Mouse (Mus musculus): Measurements from ENCODE around the gene Gga3. TPM values are rescaled to one million over a fixed set of nuclear protein-coding genes. Genes with fewer than 3 reads are reported as not detected.
A peak's percentile ranks its signal among the peaks of the same experiment; 100 is the strongest.

Gga3 gene
- polyA plus RNA-seq, 2 experiments: 6.4 to 9.2 TPM

GRCm38 (mm10) chr11:115623487-115624070 is 19.7 kb upstream of the Gga3 start:
- Histone ChIP-seq H3K9ac (replicated peaks) (no peak overlapping the region), H3K4me3 (ENCODE audit: insufficient read depth in 1 of 2, low read depth in 2 of 2, low read length in 2 of 2) (no peak overlapping the region), H3K27ac (no peak overlapping the region), H3K27me3 (ENCODE audit: control insufficient read depth, insufficient read depth, low read length) (no peaks in the 10 kb centered on the region), H3K9me3 (ENCODE audit: control insufficient read depth, low read length) (no peaks in the 10 kb centered on the region), H3K4me1 (replicated peaks; ENCODE audit: control insufficient read depth in 2 of 2, insufficient read depth in 2 of 2, low read length in 1 of 2) (peaks cover 0 to 5% of the 10 kb centered on the region in 2 experiments; a peak in 3 of 4 replicates), H3K36me3 (replicated peaks; ENCODE audit: control insufficient read depth, insufficient read depth, low read depth) (peaks cover 4% of the 10 kb centered on the region), H3K4me2 (ENCODE audit: low read depth) (no peak overlapping the region)
- no peak for ATAC-seq (ENCODE audit: insufficient read depth)
- no peak for DNase-seq (ENCODE audit: low read depth in 3 of 3, low spot score in 3 of 3)
- 68% methylated on average over 9 of the region's 9 CpGs for WGBS (ENCODE audit: insufficient replicate concordance)
- TF ChIP-seq CTCF (IDR thresholded peaks at IDR 0.05; ENCODE audit: low read depth): peak; percentile 60
- TF ChIP-seq EP300 (IDR thresholded peaks at IDR 0.05; ENCODE audit: low read depth): no peak

GRCm38 (mm10) chr11:115619949-115620348 is 16.1 kb upstream of the Gga3 start:
- Histone ChIP-seq H3K9me3 (ENCODE audit: control insufficient read depth, low read length) (no peaks in the 10 kb centered on the region), H3K27me3 (ENCODE audit: control insufficient read depth, insufficient read depth, low read length) (no peaks in the 10 kb centered on the region), H3K4me3 (ENCODE audit: insufficient read depth in 1 of 2, low read depth in 2 of 2, low read length in 2 of 2) (no peak overlapping the region), H3K27ac (no peak overlapping the region), H3K36me3 (replicated peaks; ENCODE audit: control insufficient read depth, insufficient read depth, low read depth) (peaks cover 4% of the 10 kb centered on the region), H3K4me1 (replicated peaks; ENCODE audit: control insufficient read depth in 2 of 2, insufficient read depth in 2 of 2, low read length in 1 of 2) (no peaks in the 10 kb centered on the region), H3K9ac (replicated peaks) (no peak overlapping the region), H3K4me2 (ENCODE audit: low read depth) (no peak overlapping the region)
- 82% methylated on average over 7 of the region's 7 CpGs for WGBS (ENCODE audit: insufficient replicate concordance)
- DNase-seq (ENCODE audit: low read depth in 3 of 3, low spot score in 3 of 3): no peak
- no peak for TF ChIP-seq CTCF (IDR thresholded peaks at IDR 0.05; ENCODE audit: low read depth)
- no peak for TF ChIP-seq EP300 (IDR thresholded peaks at IDR 0.05; ENCODE audit: low read depth)
- no peak for ATAC-seq (ENCODE audit: insufficient read depth)

- Histone ChIP-seq H3K9me3 (ENCODE audit: control insufficient read depth, low read length) (no peaks in the 10 kb centered on the region), H3K27ac (no peak overlapping the region), H3K4me1 (replicated peaks; ENCODE audit: control insufficient read depth in 2 of 2, insufficient read depth in 2 of 2, low read length in 1 of 2) (no peaks in the 10 kb centered on the region), H3K27me3 (ENCODE audit: control insufficient read depth, insufficient read depth, low read length) (no peaks in the 10 kb centered on the region), H3K4me2 (ENCODE audit: low read depth) (no peak overlapping the region), H3K36me3 (replicated peaks; ENCODE audit: control insufficient read depth, insufficient read depth, low read depth) (peaks cover 4% of the 10 kb centered on the region), H3K4me3 (ENCODE audit: insufficient read depth in 1 of 2, low read depth in 2 of 2, low read length in 2 of 2) (no peak overlapping the region), H3K9ac (replicated peaks) (no peak overlapping the region)
- WGBS (ENCODE audit: insufficient replicate concordance): 80% methylated on average over 16 of the region's 16 CpGs
- peak; percentile 9; the same call in 1 of the 2 replicates for ATAC-seq (ENCODE audit: insufficient read depth)
- no peak for DNase-seq (ENCODE audit: low read depth in 3 of 3, low spot score in 3 of 3)
- TF ChIP-seq EP300 (IDR thresholded peaks at IDR 0.05; ENCODE audit: low read depth) (no peak), CTCF (IDR thresholded peaks at IDR 0.05; ENCODE audit: low read depth) (no peak)
Measured at GRCm38 (mm10) chr11:115618732-115619516, 15.1 kb upstream of the Gga3 start.

- no peaks in the 10 kb centered on the region for H3K9me3 ChIP-seq (ENCODE audit: control insufficient read depth, low read length)
- whole genome bisulfite sequencing (ENCODE audit: insufficient replicate concordance): 65% methylated on average over 2 of the region's 2 CpGs
- H3K4me2 ChIP-seq (ENCODE audit: low read depth): no peak overlapping the region
- H3K4me1 ChIP-seq (replicated peaks; ENCODE audit: control insufficient read depth in 2 of 2, insufficient read depth in 2 of 2, low read length in 1 of 2): peaks cover 6 to 7% of the 10 kb centered on the region in 2 experiments
- TF ChIP-seq EP300 (IDR thresholded peaks at IDR 0.05; ENCODE audit: low read depth) (no peak), CTCF (IDR thresholded peaks at IDR 0.05; ENCODE audit: low read depth) (no peak)
- ATAC-seq (ENCODE audit: insufficient read depth) (no peak), DNase-seq (ENCODE audit: low read depth in 3 of 3, low spot score in 3 of 3) (no peak)
- H3K27ac ChIP-seq: no peak overlapping the region
- H3K36me3 ChIP-seq (replicated peaks; ENCODE audit: control insufficient read depth, insufficient read depth, low read depth): peaks cover 4% of the 10 kb centered on the region
- H3K4me3 ChIP-seq (ENCODE audit: insufficient read depth in 1 of 2, low read depth in 2 of 2, low read length in 2 of 2): no peak overlapping the region
- no peak overlapping the region for H3K9ac ChIP-seq (replicated peaks)
- H3K27me3 ChIP-seq (ENCODE audit: control insufficient read depth, insufficient read depth, low read length): no peaks in the 10 kb centered on the region
Measured at GRCm38 (mm10) chr11:115618001-115618400, 14.2 kb upstream of the Gga3 start.

GRCm38 (mm10) chr11:115616893-115617292 is 13.0 kb upstream of the Gga3 start:
- Histone ChIP-seq H3K36me3 (replicated peaks; ENCODE audit: control insufficient read depth, insufficient read depth, low read depth) (no peaks in the 10 kb centered on the region), H3K4me3 (ENCODE audit: insufficient read depth in 1 of 2, low read depth in 2 of 2, low read length in 2 of 2) (no peak overlapping the region), H3K27ac (no peak overlapping the region), H3K4me2 (ENCODE audit: low read depth) (no peak overlapping the region), H3K9me3 (ENCODE audit: control insufficient read depth, low read length) (no peaks in the 10 kb centered on the region), H3K27me3 (ENCODE audit: control insufficient read depth, insufficient read depth, low read length) (no peaks in the 10 kb centered on the region), H3K4me1 (replicated peaks; ENCODE audit: control insufficient read depth in 2 of 2, insufficient read depth in 2 of 2, low read length in 1 of 2) (peaks cover 8% of the 10 kb centered on the region in 2 experiments), H3K9ac (replicated peaks) (no peak overlapping the region)
- DNase-seq (ENCODE audit: low read depth in 3 of 3, low spot score in 3 of 3) (no peak), ATAC-seq (ENCODE audit: insufficient read depth) (no peak)
- 86% methylated on average over 6 of the region's 6 CpGs for WGBS (ENCODE audit: insufficient replicate concordance)
- TF ChIP-seq EP300 (IDR thresholded peaks at IDR 0.05; ENCODE audit: low read depth) (no peak), CTCF (IDR thresholded peaks at IDR 0.05; ENCODE audit: low read depth) (no peak)

Measured in liver, embryonic 14.5 days (tissue).